Mouse (Mus musculus): Measurements from ENCODE around the gene Hyal4. TPM values are rescaled to one million over a fixed set of nuclear protein-coding genes. Genes with fewer than 3 reads are reported as not detected.

Gene Hyal4
- total RNA-seq (2017), result not detected in 2 replicates

DNA sequence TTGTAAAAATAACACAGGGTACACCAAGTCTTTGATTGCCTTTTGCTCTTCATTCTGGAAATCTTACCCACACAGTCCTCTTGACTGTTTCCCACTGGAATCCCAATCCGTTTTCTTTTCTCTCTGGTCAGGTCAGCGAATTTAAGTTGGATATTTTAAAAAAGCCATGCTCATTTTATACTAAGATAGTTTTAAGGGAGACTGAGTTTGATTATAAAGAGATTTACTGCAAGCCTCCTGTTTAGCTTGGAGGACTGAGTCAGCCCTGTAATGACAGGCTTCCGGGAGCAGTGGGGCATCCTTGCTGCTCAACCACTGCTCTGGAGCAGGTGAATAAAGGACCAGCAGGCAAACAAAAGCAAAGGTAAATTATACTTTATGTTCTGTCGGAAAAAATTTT lies at the start of gene Hyal4:
Hyal4 (plus strand) TSS at position 301 of the 400 bp plus-strand sequence.
- ATAC-seq (replicated peaks; ENCODE audit: low read depth, poor library complexity, severe bottlenecking), result no peak

DNA sequence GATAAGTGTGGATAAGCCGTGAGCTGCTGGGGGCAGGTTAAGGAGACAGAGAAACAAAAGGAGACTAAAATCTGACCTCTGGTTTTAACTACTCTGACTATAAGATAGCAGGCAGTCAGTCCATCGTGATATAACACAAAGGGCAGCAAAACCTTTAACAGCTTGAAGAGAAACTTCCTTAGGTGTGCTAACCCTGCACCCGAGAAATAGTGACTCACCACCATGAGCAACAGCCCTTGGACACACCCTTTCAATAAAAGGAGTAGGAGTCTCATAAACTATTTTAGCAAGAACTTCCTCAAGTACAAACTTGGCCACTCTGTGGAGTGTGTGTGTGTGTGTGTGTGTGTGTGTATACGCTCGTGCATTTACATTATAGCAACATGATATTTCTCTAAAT lies 41.0 kb upstream of the Hyal4 start:
- ATAC-seq (replicated peaks; ENCODE audit: low read depth, poor library complexity, severe bottlenecking), result no peak

DNA sequence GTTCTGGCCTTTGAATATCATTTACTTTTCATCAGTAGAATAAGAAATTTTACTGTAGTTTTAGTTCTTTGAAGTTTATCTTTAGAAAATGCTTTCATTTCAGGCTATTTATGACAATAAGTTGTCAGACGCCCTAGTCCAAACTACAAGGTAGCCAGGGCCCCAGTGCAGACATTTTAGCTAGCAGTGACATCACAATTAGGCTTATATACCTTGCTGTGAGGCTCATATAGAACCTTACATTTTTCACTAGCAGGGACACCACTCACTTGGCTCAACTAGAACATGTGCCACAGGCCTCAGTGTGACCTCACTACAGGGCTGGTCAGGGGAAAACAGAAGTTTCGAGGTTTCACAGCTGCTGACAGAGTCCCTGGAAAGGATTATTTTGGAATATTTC lies 40.6 kb upstream of the Hyal4 start:
- ATAC-seq (replicated peaks; ENCODE audit: low read depth, poor library complexity, severe bottlenecking), result no peak

DNA sequence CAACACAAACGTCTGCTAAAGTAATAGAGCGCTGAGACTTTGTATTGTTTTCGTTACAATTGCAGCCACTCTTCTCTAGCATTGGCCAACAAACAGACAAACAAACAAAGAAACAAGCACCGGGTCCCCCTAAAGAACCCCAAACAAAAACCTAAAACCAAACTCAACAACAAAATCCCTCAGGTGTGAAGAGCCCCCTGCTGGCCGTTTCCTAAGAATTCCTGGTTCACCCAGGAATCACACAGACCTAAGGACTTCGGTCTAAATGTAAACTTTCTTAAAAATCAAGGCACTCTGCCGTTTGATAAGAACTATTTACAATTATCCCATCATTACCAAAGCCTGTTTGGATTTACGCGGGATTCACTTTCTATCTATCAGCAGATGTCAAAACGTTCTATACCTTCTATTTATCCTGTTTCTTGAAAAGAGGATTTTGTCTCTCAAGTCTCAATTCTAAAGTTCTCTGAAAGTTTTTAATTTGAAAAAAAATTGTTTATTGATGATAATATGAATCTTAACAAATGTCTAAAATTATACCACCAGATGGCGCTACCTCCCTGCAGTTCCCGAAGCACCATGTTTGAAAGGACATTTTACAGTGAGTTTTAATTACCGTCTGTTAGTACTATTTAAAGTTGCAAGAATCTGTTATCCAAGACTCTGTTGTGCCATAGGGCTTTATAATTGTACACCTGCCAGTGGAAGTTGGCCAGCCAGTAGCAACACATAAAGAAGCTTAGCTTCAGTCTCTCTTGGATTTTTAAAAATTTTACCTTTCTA lies 26.6 kb upstream of the Hyal4 start:
- ATAC-seq (replicated peaks; ENCODE audit: low read depth, poor library complexity, severe bottlenecking), result peak; percentile 84

DNA sequence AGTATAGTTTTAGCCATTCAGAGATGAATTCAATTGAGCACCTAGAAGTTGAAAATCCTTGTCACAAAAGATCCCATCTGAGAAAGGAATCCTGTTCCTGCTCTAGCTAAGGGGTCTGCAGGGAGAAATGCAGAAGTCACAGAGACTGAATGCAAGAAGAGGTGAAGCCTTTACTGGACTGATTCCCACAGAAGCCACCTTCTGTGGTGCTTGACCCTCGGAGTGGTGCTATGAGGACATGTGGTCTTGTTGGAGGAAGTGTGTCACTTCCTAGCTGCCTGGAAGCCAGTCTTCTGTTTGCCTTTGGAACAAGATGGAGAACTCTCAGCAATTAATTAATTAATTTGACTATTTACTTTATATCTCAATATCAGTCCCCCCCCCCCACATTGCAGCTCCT lies 20.0 kb upstream of the Hyal4 start:
- no peak for ATAC-seq (replicated peaks; ENCODE audit: low read depth, poor library complexity, severe bottlenecking)

DNA sequence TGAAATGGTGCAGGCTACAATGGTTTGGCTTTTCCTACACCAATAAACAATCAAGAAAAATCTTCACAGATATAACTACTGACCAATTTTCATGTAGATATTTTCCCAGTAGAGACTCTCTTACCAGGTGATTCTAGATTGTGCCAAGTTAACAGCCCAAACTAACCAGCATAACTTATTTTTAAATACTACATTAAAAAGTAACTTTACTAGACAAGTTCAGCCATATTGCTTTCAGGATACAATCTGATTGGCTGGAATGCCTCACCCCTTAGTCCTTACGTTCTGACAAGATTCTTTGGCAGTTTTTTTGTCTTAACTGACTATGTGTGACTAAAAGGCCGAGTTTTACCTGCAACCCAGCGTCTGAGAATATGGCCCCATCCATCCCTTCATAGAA lies 15.2 kb upstream of the Hyal4 start, which contains the start of gene Hyal6:
Hyal6 (plus strand) TSS at position 301 of the 400 bp plus-strand sequence.
- no peak for ATAC-seq (replicated peaks; ENCODE audit: low read depth, poor library complexity, severe bottlenecking)

DNA sequence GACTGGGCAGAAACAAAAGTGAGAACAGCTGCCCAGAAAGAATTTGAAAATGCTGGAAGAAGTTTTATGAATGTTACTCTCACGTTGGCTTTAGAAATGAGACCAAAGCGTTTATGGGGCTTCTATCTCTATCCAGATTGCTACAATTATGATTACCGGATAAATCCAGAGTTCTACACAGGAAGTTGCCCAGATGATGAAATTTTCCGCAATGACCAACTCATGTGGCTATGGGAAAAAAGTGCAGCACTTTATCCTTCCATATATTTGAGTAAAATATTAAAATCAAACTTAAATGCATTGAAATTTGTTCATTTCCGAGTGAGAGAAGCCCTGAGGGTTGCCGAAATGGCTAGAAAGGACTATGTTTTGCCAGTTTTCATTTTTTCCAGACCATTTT lies 13.6 kb upstream of the Hyal4 start:
- no peak for ATAC-seq (replicated peaks; ENCODE audit: low read depth, poor library complexity, severe bottlenecking)

DNA sequence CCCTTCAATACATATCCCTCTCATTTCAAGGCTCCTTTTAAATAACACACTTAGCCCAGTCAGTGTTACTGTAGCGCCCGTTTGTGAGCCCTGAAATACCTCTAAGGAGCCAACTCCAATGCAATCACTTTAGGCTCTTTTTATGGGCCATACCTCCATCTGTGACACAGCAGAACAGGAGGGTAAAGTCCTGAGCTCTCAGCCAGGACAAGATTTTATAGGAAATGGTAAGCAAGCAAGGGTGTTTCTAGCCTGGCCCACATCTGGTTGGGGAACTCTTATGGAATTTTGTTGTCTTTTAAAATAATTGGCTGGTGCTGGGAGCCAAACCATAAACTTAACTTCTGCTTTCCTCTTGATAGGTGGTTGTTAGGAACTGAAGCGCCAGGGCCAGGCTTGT lies 11.2 kb downstream of the Hyal4 start:
- ATAC-seq (replicated peaks; ENCODE audit: low read depth, poor library complexity, severe bottlenecking), result no peak

DNA sequence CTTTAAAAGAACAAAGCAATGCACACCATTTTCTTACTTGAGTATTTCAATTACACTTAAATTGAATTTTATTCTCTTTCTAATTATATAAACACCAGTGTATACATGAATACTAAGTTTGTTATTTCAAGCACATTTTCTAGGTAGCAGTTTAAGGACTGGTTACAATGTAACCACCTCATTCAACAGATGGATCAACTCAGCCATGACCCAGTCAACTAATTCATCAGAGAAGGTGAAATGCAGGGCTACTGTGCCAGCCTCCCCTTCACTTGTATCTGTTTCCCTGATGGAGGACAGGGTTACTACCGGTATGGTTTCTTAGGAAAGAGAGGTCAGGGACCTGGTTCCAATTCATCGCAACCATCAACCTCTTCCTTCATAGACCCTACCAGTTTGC lies 18.1 kb downstream of the Hyal4 start:
- ATAC-seq (replicated peaks; ENCODE audit: low read depth, poor library complexity, severe bottlenecking), result no peak

DNA sequence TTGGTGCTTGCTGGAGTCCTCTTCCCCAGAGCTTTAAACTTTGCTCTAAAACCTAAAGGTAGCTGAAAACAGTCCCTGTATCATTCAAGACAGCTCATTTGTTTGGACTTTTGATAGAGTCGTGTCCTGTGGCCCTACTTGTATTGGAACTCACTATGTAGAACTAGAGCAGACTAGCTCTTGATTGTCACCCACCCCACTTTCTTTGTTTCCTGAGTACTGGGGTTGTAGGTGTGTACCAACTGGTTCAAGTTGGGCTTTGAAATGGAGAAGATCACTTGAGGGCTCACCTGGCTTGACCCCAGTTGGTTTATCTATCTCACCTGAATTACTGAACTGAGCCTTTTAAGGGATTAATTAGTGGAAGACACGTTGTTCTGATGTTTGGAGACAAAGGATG lies 31.1 kb downstream of the Hyal4 start:
- ATAC-seq (replicated peaks; ENCODE audit: low read depth, poor library complexity, severe bottlenecking), result no peak

DNA sequence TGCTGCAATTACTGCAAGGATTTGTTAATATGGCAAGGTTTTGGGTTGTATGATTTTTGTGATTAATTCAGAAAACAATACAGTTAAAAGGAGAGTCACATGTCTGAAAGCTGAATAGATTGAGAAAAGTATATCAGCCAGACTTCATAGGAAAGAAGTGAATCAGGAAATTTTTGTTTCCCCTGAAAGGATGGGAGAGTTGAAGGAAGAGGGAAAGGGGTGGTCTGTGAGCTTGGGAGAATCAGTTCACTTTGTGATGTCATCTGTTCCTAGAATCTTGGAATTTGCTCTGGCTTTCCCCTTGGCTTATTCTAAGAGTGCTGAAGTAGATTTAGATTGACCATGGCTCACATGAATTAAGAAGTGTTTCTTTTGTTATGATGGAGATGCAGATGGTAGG lies 42.8 kb downstream of the Hyal4 start, which contains the start of gene Spam1:
Spam1 (plus strand) TSS at position 301 of the 400 bp plus-strand sequence.
- ATAC-seq (replicated peaks; ENCODE audit: low read depth, poor library complexity, severe bottlenecking), result no peak

Other genes with a start within 250 kb of the Hyal4 start
- 0.15 TPM in 1 of 2 replicates, not detected in the other for gene Iqub, start 233.3 kb upstream of the Hyal4 start, total RNA-seq (2017)
- gene Ndufa5, start 220.3 kb upstream of the Hyal4 start, total RNA-seq (2017), result 272 and 431 TPM in 2 replicates
- not detected in 2 replicates for gene Asb15, start 220.2 kb upstream of the Hyal4 start, total RNA-seq (2017)
- gene Lmod2, start 150.6 kb upstream of the Hyal4 start, total RNA-seq (2017), result not detected in 2 replicates
- gene Wasl, start 83.3 kb upstream of the Hyal4 start, total RNA-seq (2017), result 14.5 and 20.0 TPM in 2 replicates
- gene Hyal6, start 15.1 kb upstream of the Hyal4 start, total RNA-seq (2017), result not detected in 2 replicates
- not detected in 2 replicates for gene Spam1, start 42.9 kb downstream of the Hyal4 start, total RNA-seq (2017)
- gene Hyal5, start 109.7 kb downstream of the Hyal4 start, total RNA-seq (2017), result not detected in 2 replicates
- gene Tmem229a, start 208.0 kb downstream of the Hyal4 start, total RNA-seq (2017), result not detected in 2 replicates